Mouse (Mus musculus): Measurements from ENCODE around the gene Fkbp11. TPM values are rescaled to one million over a fixed set of nuclear protein-coding genes. Genes with fewer than 3 reads are reported as not detected.
A peak's percentile ranks its signal among the peaks of the same experiment; 100 is the strongest.

Fkbp11 gene
- polyA plus RNA-seq, 1 experiment from 2014 or later = 53.1 TPM

GRCm38 (mm10) chr15:98699190-98700105 lies 28.6 kb downstream of the Fkbp11 start:
- peak; percentile 94 for DNase-seq (ENCODE audit: low spot score)
- WGBS = 6% methylated on average over 40 of the region's 40 CpGs
- Histone ChIP-seq H3K27ac (ENCODE audit: low read depth) (no peak overlapping the region), H3K9ac (ENCODE audit: low read length) (no peak overlapping the region), H3K4me1 (replicated peaks; ENCODE audit: control insufficient read depth, insufficient read depth, low read length) (peaks cover 5% of the 10 kb centered on the region; the same call in 1 of the 2 replicates), H3K27me3 (replicated peaks; ENCODE audit: control insufficient read depth, insufficient read depth, low read length) (peaks cover 39% of the 10 kb centered on the region), H3K36me3 (ENCODE audit: control insufficient read depth, insufficient read depth, low read length) (no peaks in the 10 kb centered on the region), H3K9me3 (ENCODE audit: control insufficient read depth, low read length) (no peaks in the 10 kb centered on the region), H3K4me2 (ENCODE audit: low read length) (peak overlapping the region; percentile 50), H3K4me3 (ENCODE audit: low read depth, low read length) (peak overlapping the region; percentile 22)
- peak; percentile 78 for ATAC-seq (replicated peaks; ENCODE audit: low FRiP score, low TSS enrichment, low read depth)

- Histone ChIP-seq H3K4me3 (ENCODE audit: low read depth, low read length) (no peak overlapping the region), H3K4me2 (ENCODE audit: low read length) (no peak overlapping the region), H3K27ac (ENCODE audit: low read depth) (no peak overlapping the region), H3K4me1 (replicated peaks; ENCODE audit: control insufficient read depth, insufficient read depth, low read length) (peaks cover 8% of the 10 kb centered on the region; the same call in 1 of the 2 replicates), H3K27me3 (replicated peaks; ENCODE audit: control insufficient read depth, insufficient read depth, low read length) (peaks cover 17% of the 10 kb centered on the region), H3K9me3 (ENCODE audit: control insufficient read depth, low read length) (no peaks in the 10 kb centered on the region), H3K36me3 (ENCODE audit: control insufficient read depth, insufficient read depth, low read length) (no peaks in the 10 kb centered on the region), H3K9ac (ENCODE audit: low read length) (no peak overlapping the region)
- ATAC-seq (replicated peaks; ENCODE audit: low FRiP score, low TSS enrichment, low read depth) (no peak), DNase-seq (ENCODE audit: low spot score) (no peak)
- 47% methylated on average over 8 of the region's 8 CpGs for WGBS
Measured at GRCm38 (mm10) chr15:98696216-98696615, 31.8 kb downstream of the Fkbp11 start.

GRCm38 (mm10) chr15:98695726-98696125 lies 32.3 kb downstream of the Fkbp11 start:
- Histone ChIP-seq H3K4me3 (ENCODE audit: low read depth, low read length) (no peak overlapping the region), H3K27ac (ENCODE audit: low read depth) (no peak overlapping the region), H3K9ac (ENCODE audit: low read length) (no peak overlapping the region), H3K9me3 (ENCODE audit: control insufficient read depth, low read length) (no peaks in the 10 kb centered on the region), H3K36me3 (ENCODE audit: control insufficient read depth, insufficient read depth, low read length) (no peaks in the 10 kb centered on the region), H3K27me3 (replicated peaks; ENCODE audit: control insufficient read depth, insufficient read depth, low read length) (peaks cover 12% of the 10 kb centered on the region), H3K4me2 (ENCODE audit: low read length) (no peak overlapping the region), H3K4me1 (replicated peaks; ENCODE audit: control insufficient read depth, insufficient read depth, low read length) (peaks cover 8% of the 10 kb centered on the region; the same call in 1 of the 2 replicates)
- 59% methylated on average over 9 of the region's 9 CpGs for WGBS
- ATAC-seq (replicated peaks; ENCODE audit: low FRiP score, low TSS enrichment, low read depth) = no peak
- no peak for DNase-seq (ENCODE audit: low spot score)

- no peak overlapping the region for H3K9ac ChIP-seq (ENCODE audit: low read length)
- 29% methylated on average over 11 of the region's 11 CpGs for WGBS
- no peak overlapping the region for H3K4me3 ChIP-seq (ENCODE audit: low read depth, low read length)
- H3K9me3 ChIP-seq (ENCODE audit: control insufficient read depth, low read length) = no peaks in the 10 kb centered on the region
- no peaks in the 10 kb centered on the region for H3K27me3 ChIP-seq (replicated peaks; ENCODE audit: control insufficient read depth, insufficient read depth, low read length)
- no peaks in the 10 kb centered on the region for H3K36me3 ChIP-seq (ENCODE audit: control insufficient read depth, insufficient read depth, low read length)
- no peak overlapping the region for H3K4me2 ChIP-seq (ENCODE audit: low read length)
- no peak for DNase-seq (ENCODE audit: low spot score)
- ATAC-seq (replicated peaks; ENCODE audit: low FRiP score, low TSS enrichment, low read depth) = no peak
- H3K27ac ChIP-seq (ENCODE audit: low read depth) = 0 out of 2 replicates have a peak overlapping the region, but pooled peaks have one; percentile 18
- peaks cover 2% of the 10 kb centered on the region; the same call in 1 of the 2 replicates for H3K4me1 ChIP-seq (replicated peaks; ENCODE audit: control insufficient read depth, insufficient read depth, low read length)
Measured at GRCm38 (mm10) chr15:98692171-98692715, 35.8 kb downstream of the Fkbp11 start.

DNA sequence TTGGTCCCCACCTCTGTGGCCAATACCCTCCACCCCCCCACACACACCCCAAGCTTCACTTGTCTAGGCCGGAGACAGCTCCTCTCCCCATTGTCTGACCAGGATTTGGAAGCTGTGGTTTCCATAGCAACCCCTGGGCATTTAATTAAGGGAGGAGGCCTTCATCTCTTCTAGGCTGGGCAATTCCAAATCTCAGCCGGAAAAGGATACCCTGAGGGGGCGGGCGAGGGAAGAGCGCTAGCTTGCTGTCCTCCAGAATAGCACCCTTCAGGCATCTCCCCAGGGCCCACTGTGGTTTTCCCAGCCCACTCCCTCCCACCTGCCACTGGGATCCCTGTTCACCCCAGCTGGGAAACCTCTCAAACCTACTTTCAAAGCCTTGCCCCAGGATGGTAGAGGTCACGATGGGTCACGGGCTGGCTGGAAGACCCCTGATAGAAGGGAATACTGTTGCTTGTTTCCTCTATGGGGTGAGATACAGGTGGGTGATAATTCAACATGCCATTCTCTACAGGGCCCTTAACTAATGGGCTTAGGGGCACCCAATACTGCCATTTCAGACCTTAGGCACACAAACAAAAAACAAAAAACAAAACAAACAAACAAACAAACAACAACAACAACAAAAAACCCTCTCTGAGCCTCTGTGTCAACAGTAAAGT lies 36.4 kb downstream of the Fkbp11 start:
- Histone ChIP-seq H3K9me3 (ENCODE audit: control insufficient read depth, low read length) (no peaks in the 10 kb centered on the region), H3K4me3 (ENCODE audit: low read depth, low read length) (no peak overlapping the region), H3K9ac (ENCODE audit: low read length) (no peak overlapping the region), H3K36me3 (ENCODE audit: control insufficient read depth, insufficient read depth, low read length) (no peaks in the 10 kb centered on the region), H3K4me2 (ENCODE audit: low read length) (no peak overlapping the region), H3K27ac (ENCODE audit: low read depth) (no peak overlapping the region), H3K4me1 (replicated peaks; ENCODE audit: control insufficient read depth, insufficient read depth, low read length) (peaks cover 2% of the 10 kb centered on the region; the same call in 1 of the 2 replicates), H3K27me3 (replicated peaks; ENCODE audit: control insufficient read depth, insufficient read depth, low read length) (no peaks in the 10 kb centered on the region)
- no peak for ATAC-seq (replicated peaks; ENCODE audit: low FRiP score, low TSS enrichment, low read depth)
- 46% methylated on average over 7 of the region's 7 CpGs for WGBS
- DNase-seq (ENCODE audit: low spot score) = no peak

DNA sequence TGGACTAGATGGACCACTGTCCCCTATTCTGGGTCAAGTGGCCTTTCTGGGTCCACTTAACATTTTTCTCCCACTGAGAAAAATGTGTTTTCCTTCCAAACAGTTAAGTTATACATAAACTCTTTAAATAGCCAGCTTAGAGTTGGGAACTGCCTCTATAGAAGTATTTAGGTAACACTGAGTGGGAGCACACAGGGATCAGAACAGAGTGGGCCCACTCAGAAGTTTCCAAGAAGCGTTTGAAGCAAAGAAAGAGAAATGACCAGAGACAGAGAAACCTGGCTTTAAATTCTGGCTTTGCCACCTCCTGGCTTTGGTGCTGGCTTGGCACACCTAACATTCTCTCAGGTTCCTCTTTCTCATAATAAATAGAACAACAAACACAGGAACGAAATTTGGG lies 38.3 kb downstream of the Fkbp11 start:
- no peaks in the 10 kb centered on the region for H3K36me3 ChIP-seq (ENCODE audit: control insufficient read depth, insufficient read depth, low read length)
- WGBS = 89% methylated on average over 2 of the region's 2 CpGs
- DNase-seq (ENCODE audit: low spot score) (no peak), ATAC-seq (replicated peaks; ENCODE audit: low FRiP score, low TSS enrichment, low read depth) (no peak)
- no peak overlapping the region for H3K9ac ChIP-seq (ENCODE audit: low read length)
- no peaks in the 10 kb centered on the region for H3K27me3 ChIP-seq (replicated peaks; ENCODE audit: control insufficient read depth, insufficient read depth, low read length)
- no peak overlapping the region for H3K4me2 ChIP-seq (ENCODE audit: low read length)
- peaks cover 2% of the 10 kb centered on the region; the same call in 1 of the 2 replicates for H3K4me1 ChIP-seq (replicated peaks; ENCODE audit: control insufficient read depth, insufficient read depth, low read length)
- H3K9me3 ChIP-seq (ENCODE audit: control insufficient read depth, low read length) = no peaks in the 10 kb centered on the region
- no peak overlapping the region for H3K4me3 ChIP-seq (ENCODE audit: low read depth, low read length)
- no peak overlapping the region for H3K27ac ChIP-seq (ENCODE audit: low read depth)

GRCm38 (mm10) chr15:98685926-98686325 lies 42.1 kb downstream of the Fkbp11 start:
- WGBS = 72% methylated on average over 3 of the region's 3 CpGs
- H3K9me3 ChIP-seq (ENCODE audit: control insufficient read depth, low read length) = no peaks in the 10 kb centered on the region

GRCm38 (mm10) chr15:98683746-98684145 lies 44.3 kb downstream of the Fkbp11 start:
- no peaks in the 10 kb centered on the region for H3K27me3 ChIP-seq (replicated peaks; ENCODE audit: control insufficient read depth, insufficient read depth, low read length)
- no peaks in the 10 kb centered on the region for H3K4me1 ChIP-seq (replicated peaks; ENCODE audit: control insufficient read depth, insufficient read depth, low read length)
- no peak overlapping the region for H3K9ac ChIP-seq (ENCODE audit: low read length)
- no peak overlapping the region for H3K27ac ChIP-seq (ENCODE audit: low read depth)
- no peaks in the 10 kb centered on the region for H3K9me3 ChIP-seq (ENCODE audit: control insufficient read depth, low read length)
- 80% methylated on average over 1 of the region's 1 CpGs for WGBS
- no peaks in the 10 kb centered on the region for H3K36me3 ChIP-seq (ENCODE audit: control insufficient read depth, insufficient read depth, low read length)
- H3K4me3 ChIP-seq (ENCODE audit: low read depth, low read length) = no peak overlapping the region
- no peak overlapping the region for H3K4me2 ChIP-seq (ENCODE audit: low read length)
- ATAC-seq (replicated peaks; ENCODE audit: low FRiP score, low TSS enrichment, low read depth) (no peak), DNase-seq (ENCODE audit: low spot score) (no peak)

More at GRCm38 (mm10) chr15:98685926-98686325, 42.1 kb downstream of the Fkbp11 start:
- H3K4me2 ChIP-seq (ENCODE audit: low read length) = no peak overlapping the region
- no peak for ATAC-seq (replicated peaks; ENCODE audit: low FRiP score, low TSS enrichment, low read depth)
- H3K36me3 ChIP-seq (ENCODE audit: control insufficient read depth, insufficient read depth, low read length) = no peaks in the 10 kb centered on the region
- no peak overlapping the region for H3K27ac ChIP-seq (ENCODE audit: low read depth)
- no peak overlapping the region for H3K4me3 ChIP-seq (ENCODE audit: low read depth, low read length)
- no peaks in the 10 kb centered on the region for H3K27me3 ChIP-seq (replicated peaks; ENCODE audit: control insufficient read depth, insufficient read depth, low read length)
- no peak for DNase-seq (ENCODE audit: low spot score)
- no peaks in the 10 kb centered on the region for H3K4me1 ChIP-seq (replicated peaks; ENCODE audit: control insufficient read depth, insufficient read depth, low read length)
- H3K9ac ChIP-seq (ENCODE audit: low read length) = no peak overlapping the region
